Mouse (Mus musculus) midbrain, embryonic 12.5 days (tissue): ENCODE data around the gene Chrna4. TPM values are rescaled to one million over a fixed set of nuclear protein-coding genes. Genes with fewer than 3 reads are reported as not detected.

ENCODE experiments used
- ATAC-seq: fragments of 200-750 bp; cut with Nextera tagmentation; 2 replicates; pipeline ENCODE4 v1.8.0; 2017; ENCODE audit warnings: low read depth, moderate TSS enrichment, moderate library complexity; ENCODE audit not compliant: low FRiP score
- H3K27ac ChIP-seq: fragments of 300-500 bp; sonication (generic); replicated peaks from 2 replicates; pipeline ENCODE4 v1.5.1; 2016; ENCODE audit warnings: mild to moderate bottlenecking
- H3K27me3 ChIP-seq: fragments of 300-500 bp; sonication (generic); 2 replicates; pipeline ENCODE4 v1.6.1; 2016; ENCODE audit warnings: mild to moderate bottlenecking
- H3K36me3 ChIP-seq: fragments of 300-500 bp; sonication (generic); 2 replicates; pipeline ENCODE4 v1.6.1; 2016
- H3K4me1 ChIP-seq: fragments of 300-500 bp; sonication (generic); 2 replicates; pipeline ENCODE4 v1.6.1; 2016
- H3K4me2 ChIP-seq: fragments of 300-500 bp; sonication (generic); replicated peaks from 2 replicates; pipeline ENCODE4 v1.6.1; 2016; ENCODE audit warnings: mild to moderate bottlenecking, moderate library complexity
- H3K4me3 ChIP-seq: fragments of 300-500 bp; sonication (generic); 2 replicates; pipeline ENCODE4 v1.5.1; 2016; ENCODE audit warnings: mild to moderate bottlenecking
- H3K9ac ChIP-seq: fragments of 300-500 bp; sonication (generic); replicated peaks from 2 replicates; pipeline ENCODE4 v1.6.1; 2016; ENCODE audit warnings: mild to moderate bottlenecking, moderate library complexity
- H3K9me3 ChIP-seq: fragments of 300-500 bp; sonication (generic); 2 replicates; pipeline ENCODE4 v1.6.1; 2016; ENCODE audit warnings: mild to moderate bottlenecking
- WGBS: fragments of 180-500 bp; shearing (Covaris S2); methylation state at CpG from one replicate; pipeline ENCODE4 v1.1.7; 2016; 5-methylcytosine and 5-hydroxymethylcytosine counted together
- polyA plus RNA-seq: library from polyadenylated mRNA; unstranded; fragments of >200 nt; fragmentation: Nextera tagmentation; extraction: Ambion mirVana; gene quantifications from 2 replicates; pipeline ENCODE4 v1.2.1, GENCODE M21; 2016

The Chrna4 gene
- polyA plus RNA-seq, 1 experiment from 2014 or later: 43.2 TPM

- Histone ChIP-seq H3K9ac (no peak overlapping the region), H3K4me2 (0 out of 2 replicates have a peak overlapping the region, but pooled peaks have one; percentile 80), H3K36me3 (0 out of 2 replicates have a peak, but pooled peaks cover 12% of the 10 kb centered on the region), H3K4me1 (peaks cover 24% of the 10 kb centered on the region), H3K9me3 (no peaks in the 10 kb centered on the region), H3K4me3 (no peak overlapping the region), H3K27me3 (peaks cover 42% of the 10 kb centered on the region), H3K27ac (no peak overlapping the region)
- WGBS: 77% methylated on average over 6 of the region's 6 CpGs
- no peak for ATAC-seq
Measured at GRCm38 (mm10) chr2:181036561-181036960, 6.8 kb downstream of the Chrna4 start.

- H3K4me1 ChIP-seq: peaks cover 22% of the 10 kb centered on the region
- H3K36me3 ChIP-seq: 0 out of 2 replicates have a peak, but pooled peaks cover 17% of the 10 kb centered on the region
- no peak for ATAC-seq
- no peak overlapping the region for H3K4me3 ChIP-seq
- peaks cover 32% of the 10 kb centered on the region for H3K27me3 ChIP-seq
- H3K9ac ChIP-seq: no peak overlapping the region
- H3K27ac ChIP-seq: no peak overlapping the region
- no peaks in the 10 kb centered on the region for H3K9me3 ChIP-seq
- 83% methylated on average over 7 of the region's 7 CpGs for WGBS
- no peak overlapping the region for H3K4me2 ChIP-seq
Measured at GRCm38 (mm10) chr2:181035186-181035585, 8.2 kb downstream of the Chrna4 start.

- no peak overlapping the region for H3K4me2 ChIP-seq
- H3K27ac ChIP-seq: no peak overlapping the region
- WGBS: 76% methylated on average over 6 of the region's 6 CpGs
- no peaks in the 10 kb centered on the region for H3K9me3 ChIP-seq
- H3K9ac ChIP-seq: no peak overlapping the region
- ATAC-seq: no peak
- peaks cover 15% of the 10 kb centered on the region for H3K27me3 ChIP-seq
- peaks cover 34% of the 10 kb centered on the region for H3K36me3 ChIP-seq
- peaks cover 9% of the 10 kb centered on the region for H3K4me1 ChIP-seq
- no peak overlapping the region for H3K4me3 ChIP-seq
Measured at GRCm38 (mm10) chr2:181033310-181033709, 10.0 kb downstream of the Chrna4 start.

- Histone ChIP-seq H3K27ac (no peak overlapping the region), H3K9ac (no peak overlapping the region), H3K36me3 (peaks cover 41% of the 10 kb centered on the region), H3K4me3 (no peak overlapping the region), H3K27me3 (peaks cover 6% of the 10 kb centered on the region; the same call in 1 of the 2 replicates), H3K4me2 (no peak overlapping the region), H3K4me1 (peaks cover 3% of the 10 kb centered on the region; the same call in 1 of the 2 replicates), H3K9me3 (no peaks in the 10 kb centered on the region)
- WGBS: 57% methylated on average over 5 of the region's 5 CpGs
- ATAC-seq: no peak
Measured at GRCm38 (mm10) chr2:181032407-181032806, 10.9 kb downstream of the Chrna4 start.

- Histone ChIP-seq H3K9me3 (no peaks in the 10 kb centered on the region), H3K4me1 (no peaks in the 10 kb centered on the region), H3K4me3 (no peak overlapping the region), H3K4me2 (no peak overlapping the region), H3K36me3 (peaks cover 41% of the 10 kb centered on the region), H3K9ac (no peak overlapping the region), H3K27me3 (no peaks in the 10 kb centered on the region), H3K27ac (no peak overlapping the region)
- 84% methylated on average over 11 of the region's 11 CpGs for WGBS
- ATAC-seq: no peak
Measured at GRCm38 (mm10) chr2:181031406-181031934, 11.9 kb downstream of the Chrna4 start.

GRCm38 (mm10) chr2:181008339-181008738 lies 35.0 kb downstream of the Chrna4 start:
- WGBS: 60% methylated on average over 5 of the region's 5 CpGs

GRCm38 (mm10) chr2:181007054-181007453 lies 36.3 kb downstream of the Chrna4 start:
- no peak overlapping the region for H3K4me2 ChIP-seq
- H3K9ac ChIP-seq: no peak overlapping the region
- no peaks in the 10 kb centered on the region for H3K36me3 ChIP-seq
- no peak for ATAC-seq
- H3K27ac ChIP-seq: no peak overlapping the region
- H3K4me1 ChIP-seq: no peaks in the 10 kb centered on the region
- no peak overlapping the region for H3K4me3 ChIP-seq
- no peaks in the 10 kb centered on the region for H3K27me3 ChIP-seq
- 43% methylated on average over 4 of the region's 4 CpGs for WGBS
- no peaks in the 10 kb centered on the region for H3K9me3 ChIP-seq

More at GRCm38 (mm10) chr2:181008339-181008738, 35.0 kb downstream of the Chrna4 start:
- H3K27ac ChIP-seq: no peak overlapping the region
- H3K36me3 ChIP-seq: no peaks in the 10 kb centered on the region
- no peak overlapping the region for H3K9ac ChIP-seq
- no peak overlapping the region for H3K4me3 ChIP-seq
- H3K4me1 ChIP-seq: no peaks in the 10 kb centered on the region
- ATAC-seq: no peak
- H3K9me3 ChIP-seq: no peaks in the 10 kb centered on the region
- no peak overlapping the region for H3K4me2 ChIP-seq
- no peaks in the 10 kb centered on the region for H3K27me3 ChIP-seq

GRCm38 (mm10) chr2:180996905-180997304 lies 46.4 kb downstream of the Chrna4 start:
- no peaks in the 10 kb centered on the region for H3K27me3 ChIP-seq
- H3K9me3 ChIP-seq: no peaks in the 10 kb centered on the region
- no peaks in the 10 kb centered on the region for H3K4me1 ChIP-seq
- no peak overlapping the region for H3K27ac ChIP-seq
- no peaks in the 10 kb centered on the region for H3K36me3 ChIP-seq
- no peak overlapping the region for H3K4me3 ChIP-seq
- no peak overlapping the region for H3K4me2 ChIP-seq
- WGBS: 73% methylated on average over 3 of the region's 3 CpGs
- ATAC-seq: no peak
- H3K9ac ChIP-seq: no peak overlapping the region

GRCm38 (mm10) chr2:180996436-180996835 lies 46.9 kb downstream of the Chrna4 start:
- H3K9ac ChIP-seq: no peak overlapping the region
- H3K4me3 ChIP-seq: no peak overlapping the region
- H3K4me1 ChIP-seq: no peaks in the 10 kb centered on the region
- ATAC-seq: peak; percentile 59; the same call in 1 of the 2 replicates
- no peaks in the 10 kb centered on the region for H3K27me3 ChIP-seq
- no peak overlapping the region for H3K4me2 ChIP-seq
- no peak overlapping the region for H3K27ac ChIP-seq
- H3K36me3 ChIP-seq: no peaks in the 10 kb centered on the region
- 13% methylated on average over 5 of the region's 5 CpGs for WGBS
- H3K9me3 ChIP-seq: no peaks in the 10 kb centered on the region

- Histone ChIP-seq H3K4me2 (no peak overlapping the region), H3K36me3 (no peaks in the 10 kb centered on the region), H3K4me1 (no peaks in the 10 kb centered on the region), H3K4me3 (no peak overlapping the region), H3K9me3 (no peaks in the 10 kb centered on the region), H3K27ac (no peak overlapping the region), H3K9ac (no peak overlapping the region), H3K27me3 (no peaks in the 10 kb centered on the region)
- WGBS: 83% methylated on average over 4 of the region's 4 CpGs
- ATAC-seq: no peak
Measured at GRCm38 (mm10) chr2:180995457-180995856, 47.9 kb downstream of the Chrna4 start.

GRCm38 (mm10) chr2:180994360-180994759 lies 49.0 kb downstream of the Chrna4 start:
- 77% methylated on average over 2 of the region's 2 CpGs for WGBS
- H3K36me3 ChIP-seq: no peaks in the 10 kb centered on the region
- no peak overlapping the region for H3K27ac ChIP-seq
- H3K9ac ChIP-seq: no peak overlapping the region
- H3K4me1 ChIP-seq: no peaks in the 10 kb centered on the region
- no peaks in the 10 kb centered on the region for H3K9me3 ChIP-seq
- H3K4me2 ChIP-seq: no peak overlapping the region
- H3K4me3 ChIP-seq: no peak overlapping the region
- no peaks in the 10 kb centered on the region for H3K27me3 ChIP-seq
- ATAC-seq: no peak

- no peak overlapping the region for H3K4me2 ChIP-seq
- ATAC-seq: no peak
- no peaks in the 10 kb centered on the region for H3K27me3 ChIP-seq
- H3K9me3 ChIP-seq: no peaks in the 10 kb centered on the region
- H3K4me3 ChIP-seq: no peak overlapping the region
- H3K9ac ChIP-seq: no peak overlapping the region
- no peaks in the 10 kb centered on the region for H3K36me3 ChIP-seq
- 71% methylated on average over 4 of the region's 4 CpGs for WGBS
- H3K27ac ChIP-seq: no peak overlapping the region
- H3K4me1 ChIP-seq: peaks cover 13% of the 10 kb centered on the region; the same call in 1 of the 2 replicates
Measured at GRCm38 (mm10) chr2:180990347-180990746, 53.0 kb downstream of the Chrna4 start.

- Histone ChIP-seq H3K4me2 (no peak overlapping the region), H3K9ac (no peak overlapping the region), H3K4me3 (no peak overlapping the region), H3K9me3 (no peaks in the 10 kb centered on the region), H3K27me3 (no peaks in the 10 kb centered on the region), H3K36me3 (peaks cover 2% of the 10 kb centered on the region; the same call in 1 of the 2 replicates), H3K27ac (no peak overlapping the region), H3K4me1 (peaks cover 13% of the 10 kb centered on the region; the same call in 1 of the 2 replicates)
- WGBS: 76% methylated on average over 1 of the region's 1 CpGs
- no peak for ATAC-seq
Measured at GRCm38 (mm10) chr2:180988948-180989347, 54.4 kb downstream of the Chrna4 start.
